8 mouse cellular contexts compared by ENCODE assay signal in the genomic region with DNA sequence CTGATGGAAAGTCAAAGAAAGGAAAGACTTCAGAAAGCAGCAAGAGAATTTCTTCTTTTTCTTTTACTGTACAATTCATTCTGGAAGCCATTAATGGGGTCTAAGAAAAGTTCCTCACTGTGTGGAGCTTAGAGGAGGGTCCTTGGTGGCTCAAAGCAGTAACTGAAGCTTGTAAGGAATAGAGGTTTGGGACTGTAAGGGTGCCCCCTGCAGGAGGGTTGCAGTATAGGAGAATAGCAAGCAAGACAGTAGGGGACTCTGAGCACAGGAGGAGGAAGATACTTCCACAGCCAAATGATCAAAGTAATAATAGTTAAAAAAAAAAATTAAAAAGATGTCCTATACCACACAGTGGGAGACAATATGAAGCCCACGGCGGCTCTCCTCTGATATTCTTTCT.
DNase-seq lines count a peak whose midpoint lies in the region; ATAC-seq and TF ChIP-seq lines count a peak whose summit lies in the region.

No protein-coding gene starts in this region.

- ATAC-seq in heart, postnatal 0 days (ENCODE audit: insufficient read depth, low read depth): no peak

- TF ChIP-seq CTCF in heart, postnatal 0 days (IDR thresholded peaks at IDR 0.05; ENCODE audit: low read depth): peak; percentile 63

- WGBS in heart, postnatal 0 days: 52% methylated on average over 2 of the region's 2 CpGs

- no peaks in the 10 kb centered on the region for H3K27me3 ChIP-seq in heart, postnatal 0 days (ENCODE audit: control insufficient read depth, insufficient read depth, low read length)

- TF ChIP-seq EP300 in heart, postnatal 0 days (IDR thresholded peaks at IDR 0.05; ENCODE audit: low read depth): no peak

- no peak overlapping the region for H3K4me3 ChIP-seq in heart, postnatal 0 days (ENCODE audit: low read depth, low read length)

- no peak overlapping the region for H3K4me2 ChIP-seq in heart, postnatal 0 days (ENCODE audit: low read depth, low read length)

- no peaks in the 10 kb centered on the region for H3K9me3 ChIP-seq in heart, postnatal 0 days (replicated peaks; ENCODE audit: control insufficient read depth, low read length)

- intact Hi-C loops in heart, postnatal 25 days (cut with DNase I): no loop called here

- DNase-seq in heart, postnatal 0 days (ENCODE audit: low spot score): no peak
- no peak for DNase-seq in heart, postnatal 25 days (ENCODE audit: low spot score)
- peak; percentile 35 to 36 for DNase-seq in right cerebral cortex, adult 2 months (ENCODE audit: low spot score in 2 of 2)
- DNase-seq in right cerebral cortex, postnatal 36 days (ENCODE audit: low spot score in 2 of 2): no peak
- peak; percentile 71 for DNase-seq in ZHBTc4 (ENCODE audit: low read depth, low spot score)
- DNase-seq in induced T-regulatory cell, adult 2 months (ENCODE audit: low read depth): peak; percentile 42
- DNase-seq in thymus, postnatal 14 days: peak; percentile 56
- no peak for DNase-seq in right cerebral cortex, postnatal 25 days

- H3K36me3 ChIP-seq in heart, postnatal 0 days (replicated peaks; ENCODE audit: control insufficient read depth, insufficient read depth, low read length): no peaks in the 10 kb centered on the region

- H3K9ac ChIP-seq in heart, postnatal 0 days (replicated peaks; ENCODE audit: low read depth, low read length): no peak overlapping the region

- H3K4me1 ChIP-seq in heart, postnatal 0 days (ENCODE audit: control insufficient read depth, insufficient read depth): no peaks in the 10 kb centered on the region

- H3K27ac ChIP-seq in heart, postnatal 0 days (ENCODE audit: low read depth): no peak overlapping the region

Comparison
In these comparisons a context has a peak if more than half of its experiments do, and no peak if none do; other contexts are left out.
1. DNase-seq: peak in right cerebral cortex, adult 2 months (2 of 2), ZHBTc4 (single experiment), induced T-regulatory cell, adult 2 months (single experiment) and thymus, postnatal 14 days (single experiment); none in heart, postnatal 0 days (single experiment), heart, postnatal 25 days (single experiment), right cerebral cortex, postnatal 36 days (0 of 2) and right cerebral cortex, postnatal 25 days (single experiment).